Mouse (Mus musculus): ENCODE measurements around the gene Fgfr2. TPM values are rescaled to one million over a fixed set of nuclear protein-coding genes. Genes with fewer than 3 reads are reported as not detected.

The Fgfr2 gene
- polyA plus RNA-seq, 1 experiment from 2014 or later, result 39.4 TPM

DNA sequence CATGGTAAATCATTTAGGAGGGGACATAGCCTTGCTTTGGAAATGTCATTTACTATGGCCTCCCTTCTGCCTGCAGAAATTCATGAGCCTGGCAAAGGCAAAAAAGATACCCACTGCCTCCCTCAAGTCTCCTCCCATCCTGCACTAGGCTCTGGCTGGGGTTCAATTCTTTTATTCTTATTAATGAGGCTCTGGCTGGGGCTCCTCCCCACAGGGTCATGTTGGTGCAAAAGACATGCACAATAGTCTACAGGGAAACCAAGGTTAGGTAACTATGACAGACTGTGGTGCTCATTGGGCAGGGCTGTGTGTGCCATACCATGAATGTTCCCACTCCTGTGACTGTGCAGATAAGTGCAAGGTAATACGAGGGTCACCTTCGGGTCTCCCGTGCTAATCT lies 1337.4 kb downstream of the Fgfr2 start:
- Histone ChIP-seq H3K4me1 (replicated peaks) (peaks cover 26% of the 10 kb centered on the region), H3K9ac (replicated peaks) (no peak overlapping the region), H3K9me3 (no peaks in the 10 kb centered on the region), H3K4me3 (replicated peaks) (no peak overlapping the region), H3K27ac (no peak overlapping the region), H3K36me3 (no peaks in the 10 kb centered on the region), H3K27me3 (peaks cover 8% of the 10 kb centered on the region), H3K4me2 (replicated peaks) (no peak overlapping the region)
- WGBS, result 91% methylated on average over 3 of the region's 3 CpGs
- ATAC-seq, result no peak

DNA sequence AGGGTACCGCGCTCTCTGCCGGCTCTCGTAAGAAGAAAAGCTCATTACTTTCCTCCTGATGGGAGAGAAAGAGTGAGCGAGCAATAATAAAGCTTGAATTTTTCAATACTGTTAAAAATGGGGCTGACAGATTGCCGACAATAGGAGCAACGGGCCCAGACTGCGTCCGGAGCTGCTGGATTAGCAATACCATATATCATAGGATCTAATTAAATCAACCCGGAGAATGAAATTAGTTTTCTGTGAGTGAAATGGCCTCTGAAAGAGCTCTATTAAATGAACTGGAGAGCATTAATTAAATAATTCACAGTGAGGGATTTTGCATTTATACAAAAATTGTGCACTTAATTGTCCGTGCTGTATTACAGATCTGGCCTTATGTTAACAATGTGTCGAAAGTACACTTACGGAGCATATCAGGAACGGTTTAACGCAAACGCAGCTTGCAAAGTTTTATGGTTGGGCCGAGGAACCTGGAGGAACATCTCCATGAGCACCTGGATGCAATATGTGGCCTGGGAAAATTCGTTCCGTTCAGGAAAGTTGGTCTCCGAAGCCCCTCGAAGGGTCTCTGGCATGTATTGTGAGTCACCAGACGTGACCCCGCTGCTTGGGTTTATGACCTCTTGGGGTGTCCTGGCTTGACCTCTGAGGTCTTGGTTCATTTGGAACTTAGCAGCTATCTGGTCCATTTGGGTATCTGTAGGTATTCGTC lies 1344.7 kb downstream of the Fgfr2 start:
- no peak for ATAC-seq
- Histone ChIP-seq H3K4me1 (replicated peaks) (peaks cover 40% of the 10 kb centered on the region), H3K36me3 (no peaks in the 10 kb centered on the region), H3K27ac (peak overlapping the region; percentile 65), H3K4me2 (replicated peaks) (0 out of 2 replicates have a peak overlapping the region, but pooled peaks have one; percentile 1), H3K27me3 (peaks cover 28% of the 10 kb centered on the region), H3K9me3 (no peaks in the 10 kb centered on the region), H3K9ac (replicated peaks) (no peak overlapping the region), H3K4me3 (replicated peaks) (no peak overlapping the region)
- WGBS, result 53% methylated on average over 24 of the region's 24 CpGs

GRCm38 (mm10) chr7:131777461-131778270 lies 1345.5 kb downstream of the Fgfr2 start:
- peak overlapping the region; percentile 1; the same call in 1 of the 2 replicates for H3K4me2 ChIP-seq (replicated peaks)
- no peaks in the 10 kb centered on the region for H3K9me3 ChIP-seq
- peaks cover 30% of the 10 kb centered on the region for H3K27me3 ChIP-seq
- H3K27ac ChIP-seq, result peak overlapping the region; percentile 65
- peaks cover 40% of the 10 kb centered on the region for H3K4me1 ChIP-seq (replicated peaks)
- H3K4me3 ChIP-seq (replicated peaks), result no peak overlapping the region
- 19% methylated on average over 10 of the region's 10 CpGs for WGBS
- H3K36me3 ChIP-seq, result no peaks in the 10 kb centered on the region
- H3K9ac ChIP-seq (replicated peaks), result no peak overlapping the region
- peak; percentile 81 for ATAC-seq

DNA sequence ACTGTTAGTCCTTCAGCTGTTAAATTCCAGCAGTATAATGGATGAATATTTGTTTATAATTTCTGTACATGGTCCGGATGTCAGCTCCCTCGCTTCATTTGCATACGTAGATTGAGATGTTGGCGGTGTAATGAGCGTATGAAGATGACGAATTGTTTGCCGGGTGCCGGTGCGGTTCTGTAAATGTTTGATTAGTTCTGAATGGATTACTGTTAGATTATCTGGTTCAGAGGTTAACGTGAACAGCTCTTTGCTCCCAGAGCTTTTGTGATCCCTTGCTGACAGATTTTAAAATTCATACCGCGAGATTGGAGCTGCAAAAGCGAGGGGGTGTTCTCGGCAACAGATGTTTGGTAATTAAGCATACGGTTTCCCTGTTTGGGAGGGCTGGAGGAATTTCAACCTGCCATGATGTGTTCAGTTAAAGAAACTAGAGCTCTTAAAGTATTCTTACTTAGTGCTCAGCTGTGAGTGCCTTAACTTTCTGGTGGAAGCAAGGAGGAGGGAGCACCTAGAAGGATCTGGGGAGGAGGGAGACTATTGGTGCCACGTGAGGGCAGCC lies 1346.9 kb downstream of the Fgfr2 start:
- H3K27ac ChIP-seq, result no peak overlapping the region
- WGBS, result 44% methylated on average over 16 of the region's 16 CpGs
- H3K4me3 ChIP-seq (replicated peaks), result no peak overlapping the region
- H3K4me1 ChIP-seq (replicated peaks), result peaks cover 40% of the 10 kb centered on the region
- peaks cover 30% of the 10 kb centered on the region for H3K27me3 ChIP-seq
- H3K4me2 ChIP-seq (replicated peaks), result peak overlapping the region; percentile 3; the same call in 1 of the 2 replicates
- H3K9me3 ChIP-seq, result no peaks in the 10 kb centered on the region
- ATAC-seq, result 0 out of 2 replicates have a peak, but pooled peaks have one; percentile 27
- no peaks in the 10 kb centered on the region for H3K36me3 ChIP-seq
- H3K9ac ChIP-seq (replicated peaks), result no peak overlapping the region

- H3K9ac ChIP-seq (replicated peaks), result no peak overlapping the region
- ATAC-seq, result no peak
- no peak overlapping the region for H3K27ac ChIP-seq
- no peaks in the 10 kb centered on the region for H3K4me1 ChIP-seq (replicated peaks)
- 85% methylated on average over 3 of the region's 3 CpGs for WGBS
- H3K27me3 ChIP-seq, result peaks cover 19% of the 10 kb centered on the region
- H3K4me3 ChIP-seq (replicated peaks), result no peak overlapping the region
- H3K9me3 ChIP-seq, result peaks cover 8% of the 10 kb centered on the region; the same call in 1 of the 2 replicates
- no peak overlapping the region for H3K4me2 ChIP-seq (replicated peaks)
- no peaks in the 10 kb centered on the region for H3K36me3 ChIP-seq
Observed at GRCm38 (mm10) chr7:131757922-131758321, 1365.2 kb downstream of the Fgfr2 start.

GRCm38 (mm10) chr7:131747152-131748010 lies 1375.8 kb downstream of the Fgfr2 start:
- peak overlapping the region; percentile 30 for H3K4me2 ChIP-seq (replicated peaks)
- peaks cover 19% of the 10 kb centered on the region for H3K4me1 ChIP-seq (replicated peaks)
- ATAC-seq, result peak; percentile 83
- no peaks in the 10 kb centered on the region for H3K36me3 ChIP-seq
- no peak overlapping the region for H3K27ac ChIP-seq
- no peaks in the 10 kb centered on the region for H3K9me3 ChIP-seq
- peaks cover 88% of the 10 kb centered on the region for H3K27me3 ChIP-seq
- peak overlapping the region; percentile 44; the same call in 1 of the 2 replicates for H3K9ac ChIP-seq (replicated peaks)
- 11% methylated on average over 16 of the region's 16 CpGs for WGBS
- H3K4me3 ChIP-seq (replicated peaks), result no peak overlapping the region

- Histone ChIP-seq H3K9me3 (no peaks in the 10 kb centered on the region), H3K36me3 (no peaks in the 10 kb centered on the region), H3K4me2 (replicated peaks) (peak overlapping the region; percentile 30), H3K27ac (no peak overlapping the region), H3K27me3 (peaks cover 89% of the 10 kb centered on the region), H3K9ac (replicated peaks) (no peak overlapping the region), H3K4me1 (replicated peaks) (peaks cover 19% of the 10 kb centered on the region), H3K4me3 (replicated peaks) (no peak overlapping the region)
- ATAC-seq, result peak; percentile 27; the same call in 1 of the 2 replicates
- 15% methylated on average over 9 of the region's 9 CpGs for WGBS
Observed at GRCm38 (mm10) chr7:131746752-131747151, 1376.4 kb downstream of the Fgfr2 start.

DNA sequence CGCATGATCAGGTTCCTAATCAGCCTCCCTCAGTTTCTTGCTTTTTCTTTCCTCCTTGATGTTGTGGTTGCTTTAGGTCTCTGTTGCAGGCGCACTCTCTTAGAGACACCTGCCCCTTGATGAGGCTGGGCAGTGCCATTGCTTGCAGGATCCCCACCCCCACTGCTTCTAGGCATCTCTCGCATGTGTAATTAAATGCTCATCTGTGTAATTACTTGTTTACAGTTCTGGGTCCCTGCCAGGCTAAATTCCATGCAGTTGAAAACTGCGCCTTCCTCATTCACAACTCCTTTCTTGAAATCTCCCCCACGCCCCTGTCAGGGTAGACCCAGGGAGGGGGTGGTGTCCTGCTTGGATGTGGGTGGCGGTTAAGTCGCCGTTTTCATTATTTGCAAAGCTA lies 1380.0 kb downstream of the Fgfr2 start:
- H3K4me1 ChIP-seq (replicated peaks), result peaks cover 19% of the 10 kb centered on the region
- H3K9ac ChIP-seq (replicated peaks), result no peak overlapping the region
- WGBS, result 61% methylated on average over 8 of the region's 8 CpGs
- ATAC-seq, result no peak
- H3K27me3 ChIP-seq, result peaks cover 71% of the 10 kb centered on the region
- H3K27ac ChIP-seq, result no peak overlapping the region
- H3K4me3 ChIP-seq (replicated peaks), result no peak overlapping the region
- H3K36me3 ChIP-seq, result no peaks in the 10 kb centered on the region
- H3K9me3 ChIP-seq, result no peaks in the 10 kb centered on the region
- no peak overlapping the region for H3K4me2 ChIP-seq (replicated peaks)

DNA sequence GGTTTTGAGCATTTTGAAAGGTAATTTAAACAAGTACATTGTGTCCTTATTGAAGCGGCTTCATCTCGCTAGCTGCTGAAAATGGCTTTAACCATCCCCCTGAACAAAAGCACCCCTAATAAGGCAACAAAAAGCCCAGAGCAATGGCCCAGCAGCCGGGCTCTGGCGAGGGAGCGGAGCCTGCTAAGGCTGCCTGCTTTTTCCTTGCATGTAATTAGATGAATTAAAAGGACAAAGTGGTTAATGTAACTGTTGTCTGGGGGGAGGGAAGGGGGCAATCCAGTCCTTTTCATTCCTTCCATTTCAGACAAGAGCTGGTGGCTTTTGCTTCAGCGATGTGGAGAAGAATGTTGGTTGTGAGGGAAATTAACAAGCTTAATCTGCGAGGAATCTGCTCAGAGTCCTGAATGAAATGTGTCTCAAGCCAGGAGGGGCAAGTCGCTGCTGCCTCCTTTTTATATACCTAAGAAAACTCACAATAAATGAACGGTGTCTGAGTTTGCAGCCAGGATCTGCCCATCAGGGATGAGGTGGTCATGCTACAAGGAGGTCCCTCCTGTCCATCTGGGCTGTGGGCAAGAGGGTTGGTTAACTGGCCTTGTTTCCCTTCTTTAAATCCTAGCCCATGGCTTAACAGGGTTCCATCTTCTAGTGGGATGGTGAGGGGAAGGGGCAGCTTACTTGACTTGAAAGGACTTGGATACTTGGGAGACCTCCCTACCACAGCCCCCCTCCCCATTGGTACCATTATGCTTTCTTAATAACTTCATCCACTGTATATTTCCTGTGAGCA lies 1400.2 kb downstream of the Fgfr2 start:
- no peak overlapping the region for H3K27ac ChIP-seq
- 6% methylated on average over 9 of the region's 9 CpGs for WGBS
- ATAC-seq, result peak; percentile 62; the same call in 1 of the 2 replicates

GRCm38 (mm10) chr7:131722316-131722715 lies 1400.8 kb downstream of the Fgfr2 start:
- H3K36me3 ChIP-seq, result no peaks in the 10 kb centered on the region
- no peaks in the 10 kb centered on the region for H3K9me3 ChIP-seq
- ATAC-seq, result no peak
- peaks cover 19% of the 10 kb centered on the region for H3K4me1 ChIP-seq (replicated peaks)
- no peak overlapping the region for H3K4me3 ChIP-seq (replicated peaks)
- peaks cover 41% of the 10 kb centered on the region for H3K27me3 ChIP-seq
- peak overlapping the region; percentile 18; the same call in 1 of the 2 replicates for H3K4me2 ChIP-seq (replicated peaks)
- 27% methylated on average over 4 of the region's 4 CpGs for WGBS
- H3K27ac ChIP-seq, result no peak overlapping the region
- no peak overlapping the region for H3K9ac ChIP-seq (replicated peaks)

More for the DNA sequence above, 1400.2 kb downstream of the Fgfr2 start:
- Histone ChIP-seq H3K9me3 (no peaks in the 10 kb centered on the region), H3K4me1 (replicated peaks) (peaks cover 19% of the 10 kb centered on the region), H3K4me2 (replicated peaks) (peak overlapping the region; percentile 18), H3K36me3 (no peaks in the 10 kb centered on the region), H3K9ac (replicated peaks) (no peak overlapping the region; the same call in 1 of the 2 replicates), H3K27me3 (peaks cover 43% of the 10 kb centered on the region), H3K4me3 (replicated peaks) (no peak overlapping the region)

DNA sequence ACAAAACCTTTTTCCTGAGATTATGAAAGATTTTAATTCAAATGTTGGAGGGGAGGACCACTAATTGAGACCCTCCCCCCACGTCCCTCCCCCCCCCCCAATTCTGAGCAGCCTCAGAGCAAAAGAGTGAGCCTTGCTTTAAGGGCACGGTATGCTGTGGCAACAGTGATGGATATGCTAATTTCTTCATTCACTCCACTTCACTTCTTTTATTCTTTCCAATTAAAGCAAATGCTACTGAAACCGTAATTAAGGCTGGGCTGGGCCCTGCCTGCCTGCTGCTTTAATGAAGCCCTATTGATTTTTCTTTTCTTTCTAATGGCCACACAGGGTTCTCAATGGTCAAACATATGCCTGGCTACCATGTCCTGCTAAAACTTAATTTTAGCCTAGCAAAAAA lies 1404.9 kb downstream of the Fgfr2 start:
- 16% methylated on average over 3 of the region's 3 CpGs for WGBS
- no peak for ATAC-seq
- H3K4me2 ChIP-seq (replicated peaks), result no peak overlapping the region
- H3K4me3 ChIP-seq (replicated peaks), result no peak overlapping the region
- no peaks in the 10 kb centered on the region for H3K9me3 ChIP-seq
- H3K27me3 ChIP-seq, result peaks cover 31% of the 10 kb centered on the region
- H3K36me3 ChIP-seq, result no peaks in the 10 kb centered on the region
- no peak overlapping the region for H3K27ac ChIP-seq
- no peak overlapping the region for H3K9ac ChIP-seq (replicated peaks)
- H3K4me1 ChIP-seq (replicated peaks), result peaks cover 15% of the 10 kb centered on the region

All from midbrain, embryonic 13.5 days (tissue).